Mouse (Mus musculus) left cerebral cortex, adult 8-10 months (tissue): Measurements from ENCODE around the gene Il17ra. TPM values are rescaled to one million over a fixed set of nuclear protein-coding genes. Genes with fewer than 3 reads are reported as not detected.

Source experiments
- DNase-seq, 2 experiments: peaks; one replicate each; pipeline ENCODE4 v3.0.0; 2022; ENCODE audit warnings: low spot score in 2 of 2
- total RNA-seq, 4 experiments: library from RNA; stranded (reverse); gene quantifications; 2 replicates each; pipeline ENCODE4 v1.2.4; 2022

The Il17ra gene
- total RNA-seq, 4 experiments from 2014 or later = 13.8 to 24.1 (median 17.1) TPM

- no peak for DNase-seq
These were observed 42.5 kb downstream of the Il17ra start for GRCm38 (mm10) chr6:120505531-120505930.

GRCm38 (mm10) chr6:120508645-120509044 is 45.6 kb downstream of the Il17ra start:
- DNase-seq = no peak

- no peak for DNase-seq
These were observed 46.9 kb downstream of the Il17ra start for GRCm38 (mm10) chr6:120509975-120510374.

GRCm38 (mm10) chr6:120510425-120510824 is 47.4 kb downstream of the Il17ra start:
- DNase-seq = peak in 1 of 2 experiments; percentile 90

GRCm38 (mm10) chr6:120511212-120511611 is 48.2 kb downstream of the Il17ra start:
- DNase-seq = no peak

GRCm38 (mm10) chr6:120516422-120516821 is 53.4 kb downstream of the Il17ra start:
- DNase-seq = no peak

- DNase-seq = no peak
These were observed 53.8 kb downstream of the Il17ra start for GRCm38 (mm10) chr6:120516879-120517278.

- no peak for DNase-seq
These were observed 54.3 kb downstream of the Il17ra start for GRCm38 (mm10) chr6:120517311-120517710.

GRCm38 (mm10) chr6:120519647-120520046 is 56.6 kb downstream of the Il17ra start:
- no peak for DNase-seq

GRCm38 (mm10) chr6:120524796-120525195 is 61.7 kb downstream of the Il17ra start:
- DNase-seq = no peak

GRCm38 (mm10) chr6:120529123-120529522 is 66.1 kb downstream of the Il17ra start:
- no peak for DNase-seq

- peak; percentile 89 to 90 for DNase-seq
These were observed 68.2 kb downstream of the Il17ra start, which contains the start of gene Hdhd5 for GRCm38 (mm10) chr6:120531020-120531965. Gene Hdhd5 (minus strand): TSS chr6:120531319.

- DNase-seq = no peak
These were observed 69.5 kb downstream of the Il17ra start for GRCm38 (mm10) chr6:120532594-120532993.

GRCm38 (mm10) chr6:120536337-120536736 is 73.3 kb downstream of the Il17ra start:
- DNase-seq = no peak

Other genes with a start within 250 kb of the Il17ra start
- not detected for gene D330020A13Rik, start 168.9 kb upstream of the Il17ra start, total RNA-seq
- gene B4galnt3, start 168.7 kb upstream of the Il17ra start, total RNA-seq = under 1 TPM; 0.51 to 0.94 (median 0.70) TPM
- gene Kdm5a, start 99.1 kb upstream of the Il17ra start, total RNA-seq = 10 to 100 TPM; 40.0 to 43.6 (median 42.0) TPM
- gene Ccdc77, start 98.9 kb upstream of the Il17ra start, total RNA-seq = 1 to 10 TPM; 4.1 to 5.9 (median 5.3) TPM
- 10 to 100 TPM; 43.6 to 47.4 (median 46.5) TPM for gene Tmem121b, start 30.6 kb downstream of the Il17ra start, total RNA-seq
- 10 to 100 TPM; 31.7 to 36.8 (median 33.9) TPM for gene Hdhd5, start 68.1 kb downstream of the Il17ra start, total RNA-seq
- 1 to 10 TPM; 3.5 to 4.7 (median 4.2) TPM for gene Cecr2, start 203.1 kb downstream of the Il17ra start, total RNA-seq